14 mouse cellular contexts compared by ENCODE assay signal in genomic region chr12:86046776-86047175, GRCm38 (mm10).
"Had no signal": no experiment of that assay in that cellular context is flagged by ENCODE, and none has a peak within 500 bp of the region (broad histone marks: within the 10 kb centered on the region; RNA-seq: fewer than 3 reads in every experiment).

No protein-coding gene starts in this region.

- H3K27me3 ChIP-seq: limb, embryonic 12.5 days; limb, embryonic 15.5 days; megakaryocyte, embryonic 14.5 days; midbrain, embryonic 13.5 days; stomach, embryonic 15.5 days had no signal

- H3K36me3 ChIP-seq: stomach, embryonic 15.5 days had no signal

- DNase-seq: kidney, adult 18-20 months; kidney, adult 9 months; kidney, postnatal 14 days; kidney, postnatal 4 days; left cerebral cortex, postnatal 4 days; liver, postnatal 0 days; lung, embryonic 14.5 days; right cerebral cortex, postnatal 14 days; right cerebral cortex, postnatal 4 days had no signal
